Mouse (Mus musculus): ENCODE results near the gene Mettl17. TPM values are rescaled to one million over a fixed set of nuclear protein-coding genes. Genes with fewer than 3 reads are reported as not detected.
"Not testable (repeated sequence)": the region's sequence is repeated elsewhere in the genome, so short reads cannot be mapped to it uniquely, and the experiment has no call there.

The Mettl17 gene
- total RNA-seq, 2 experiments from 2014 or later: 9.5 to 33.9 TPM

GRCm38 (mm10) chr14:51921759-51922570 lies 37.3 kb downstream of the Mettl17 start:
- no peak for ATAC-seq (replicated peaks; ENCODE audit: low FRiP score, low TSS enrichment, poor library complexity, severe bottlenecking)

- ATAC-seq (replicated peaks; ENCODE audit: low FRiP score, low TSS enrichment, poor library complexity, severe bottlenecking): no peak
These were observed 37.9 kb downstream of the Mettl17 start, which contains the start of gene Rnase13 for GRCm38 (mm10) chr14:51922571-51922865. Rnase13 (minus strand) TSS chr14:51922773.

GRCm38 (mm10) chr14:51922910-51923309 lies 38.3 kb downstream of the Mettl17 start:
- ATAC-seq (replicated peaks; ENCODE audit: low FRiP score, low TSS enrichment, poor library complexity, severe bottlenecking): no peak

GRCm38 (mm10) chr14:51923492-51923891 lies 38.9 kb downstream of the Mettl17 start:
- no peak for ATAC-seq (replicated peaks; ENCODE audit: low FRiP score, low TSS enrichment, poor library complexity, severe bottlenecking)

GRCm38 (mm10) chr14:51926930-51927329 lies 42.3 kb downstream of the Mettl17 start:
- not testable (repeated sequence) for ATAC-seq (replicated peaks; ENCODE audit: low FRiP score, low TSS enrichment, poor library complexity, severe bottlenecking)

- ATAC-seq (replicated peaks; ENCODE audit: low FRiP score, low TSS enrichment, poor library complexity, severe bottlenecking): no peak
These were observed 44.8 kb downstream of the Mettl17 start for GRCm38 (mm10) chr14:51929309-51929943.

- ATAC-seq (replicated peaks; ENCODE audit: low FRiP score, low TSS enrichment, poor library complexity, severe bottlenecking): no peak
These were observed 45.3 kb downstream of the Mettl17 start for GRCm38 (mm10) chr14:51929968-51930367.

- ATAC-seq (replicated peaks; ENCODE audit: low FRiP score, low TSS enrichment, poor library complexity, severe bottlenecking): peak; percentile 87
These were observed 46.2 kb downstream of the Mettl17 start for GRCm38 (mm10) chr14:51930824-51931223.

- no peak for ATAC-seq (replicated peaks; ENCODE audit: low FRiP score, low TSS enrichment, poor library complexity, severe bottlenecking)
These were observed 47.7 kb downstream of the Mettl17 start for GRCm38 (mm10) chr14:51932092-51933020.

- ATAC-seq (replicated peaks; ENCODE audit: low FRiP score, low TSS enrichment, poor library complexity, severe bottlenecking): no peak
These were observed 54.4 kb downstream of the Mettl17 start for GRCm38 (mm10) chr14:51939005-51939404.

- no peak for ATAC-seq (replicated peaks; ENCODE audit: low FRiP score, low TSS enrichment, poor library complexity, severe bottlenecking)
These were observed 56.4 kb downstream of the Mettl17 start for GRCm38 (mm10) chr14:51940944-51941560.

- ATAC-seq (replicated peaks; ENCODE audit: low FRiP score, low TSS enrichment, poor library complexity, severe bottlenecking): no peak
These were observed 56.9 kb downstream of the Mettl17 start for GRCm38 (mm10) chr14:51941577-51941976.

GRCm38 (mm10) chr14:51942236-51942635 lies 57.6 kb downstream of the Mettl17 start:
- ATAC-seq (replicated peaks; ENCODE audit: low FRiP score, low TSS enrichment, poor library complexity, severe bottlenecking): no peak

Other genes starting within 250 kb of the Mettl17 start
- gene Gm4181, start 249.2 kb upstream of the Mettl17 start, total RNA-seq (2014; fragmentation: Nextera tagmentation): not detected in 2 replicates
- not detected in 2 replicates for gene Gm4181, start 249.2 kb upstream of the Mettl17 start, total RNA-seq (2017)
- gene Gm17079, start 189.4 kb upstream of the Mettl17 start, total RNA-seq (2014; fragmentation: Nextera tagmentation): not detected in 2 replicates
- gene Gm17079, start 189.4 kb upstream of the Mettl17 start, total RNA-seq (2017): not detected in 2 replicates
- not detected in 2 replicates for gene Gm5800, start 167.7 kb upstream of the Mettl17 start, total RNA-seq (2014; fragmentation: Nextera tagmentation)
- gene Gm5800, start 167.7 kb upstream of the Mettl17 start, total RNA-seq (2017): not detected in 2 replicates
- gene Ang4, start 111.3 kb upstream of the Mettl17 start, total RNA-seq (2014; fragmentation: Nextera tagmentation): not detected in 2 replicates
- gene Ang4, start 111.3 kb upstream of the Mettl17 start, total RNA-seq (2017): not detected in 2 replicates
- not detected in 2 replicates for gene AY358078, start 84.8 kb upstream of the Mettl17 start, total RNA-seq (2014; fragmentation: Nextera tagmentation)
- gene AY358078, start 84.8 kb upstream of the Mettl17 start, total RNA-seq (2017): not detected in 2 replicates
- gene Ear6, start 31.1 kb upstream of the Mettl17 start, total RNA-seq (2014; fragmentation: Nextera tagmentation): not detected in 2 replicates
- gene Ear6, start 31.1 kb upstream of the Mettl17 start, total RNA-seq (2017): not detected in 2 replicates
- 0.69 and 1.4 TPM in 2 replicates for gene Slc39a2, start 8.0 kb downstream of the Mettl17 start, total RNA-seq (2014; fragmentation: Nextera tagmentation)
- gene Slc39a2, start 8.0 kb downstream of the Mettl17 start, total RNA-seq (2017): not detected in 2 replicates
- gene Ndrg2, start 29.3 kb downstream of the Mettl17 start, total RNA-seq (2014; fragmentation: Nextera tagmentation): 1.9 and 11.1 TPM in 2 replicates
- 2.1 and 3.4 TPM in 2 replicates for gene Ndrg2, start 29.3 kb downstream of the Mettl17 start, total RNA-seq (2017)
- not detected in 2 replicates for gene Tppp2, start 33.6 kb downstream of the Mettl17 start, total RNA-seq (2014; fragmentation: Nextera tagmentation)
- gene Tppp2, start 33.6 kb downstream of the Mettl17 start, total RNA-seq (2017): not detected in 2 replicates
- not detected in 2 replicates for gene Rnase13, start 37.9 kb downstream of the Mettl17 start, total RNA-seq (2014; fragmentation: Nextera tagmentation)
- gene Rnase13, start 37.9 kb downstream of the Mettl17 start, total RNA-seq (2017): not detected in 2 replicates
- gene Arhgef40, start 99.9 kb downstream of the Mettl17 start, total RNA-seq (2014; fragmentation: Nextera tagmentation): 25.4 and 35.5 TPM in 2 replicates
- gene Arhgef40, start 99.9 kb downstream of the Mettl17 start, total RNA-seq (2017): 5.1 and 39.4 TPM in 2 replicates
- not detected in 2 replicates for gene Tmem253, start 130.8 kb downstream of the Mettl17 start, total RNA-seq (2014; fragmentation: Nextera tagmentation)
- gene Tmem253, start 130.8 kb downstream of the Mettl17 start, total RNA-seq (2017): not detected in 2 replicates
- 8.6 and 15.1 TPM in 2 replicates for gene Zfp219, start 135.9 kb downstream of the Mettl17 start, total RNA-seq (2014; fragmentation: Nextera tagmentation)
- 4.8 and 30.1 TPM in 2 replicates for gene Zfp219, start 135.9 kb downstream of the Mettl17 start, total RNA-seq (2017)
- gene Olfr221, start 157.6 kb downstream of the Mettl17 start, total RNA-seq (2014; fragmentation: Nextera tagmentation): not detected in 2 replicates
- not detected in 2 replicates for gene Olfr221, start 157.6 kb downstream of the Mettl17 start, total RNA-seq (2017)
- 371 and 420 TPM in 2 replicates for gene Hnrnpc, start 219.2 kb downstream of the Mettl17 start, total RNA-seq (2014; fragmentation: Nextera tagmentation)
- gene Hnrnpc, start 219.2 kb downstream of the Mettl17 start, total RNA-seq (2017): 758 and 809 TPM in 2 replicates
- 1.2 and 9.1 TPM in 2 replicates for gene Rpgrip1, start 225.9 kb downstream of the Mettl17 start, total RNA-seq (2014; fragmentation: Nextera tagmentation)
- 5.9 and 7.1 TPM in 2 replicates for gene Rpgrip1, start 225.9 kb downstream of the Mettl17 start, total RNA-seq (2017)